Mouse (Mus musculus): ENCODE data around the gene Rplp2. TPM values are rescaled to one million over a fixed set of nuclear protein-coding genes. Genes with fewer than 3 reads are reported as not detected.

Gene Rplp2
- polyA plus RNA-seq, 1 experiment from 2014 or later, result 1,344 TPM

DNA sequence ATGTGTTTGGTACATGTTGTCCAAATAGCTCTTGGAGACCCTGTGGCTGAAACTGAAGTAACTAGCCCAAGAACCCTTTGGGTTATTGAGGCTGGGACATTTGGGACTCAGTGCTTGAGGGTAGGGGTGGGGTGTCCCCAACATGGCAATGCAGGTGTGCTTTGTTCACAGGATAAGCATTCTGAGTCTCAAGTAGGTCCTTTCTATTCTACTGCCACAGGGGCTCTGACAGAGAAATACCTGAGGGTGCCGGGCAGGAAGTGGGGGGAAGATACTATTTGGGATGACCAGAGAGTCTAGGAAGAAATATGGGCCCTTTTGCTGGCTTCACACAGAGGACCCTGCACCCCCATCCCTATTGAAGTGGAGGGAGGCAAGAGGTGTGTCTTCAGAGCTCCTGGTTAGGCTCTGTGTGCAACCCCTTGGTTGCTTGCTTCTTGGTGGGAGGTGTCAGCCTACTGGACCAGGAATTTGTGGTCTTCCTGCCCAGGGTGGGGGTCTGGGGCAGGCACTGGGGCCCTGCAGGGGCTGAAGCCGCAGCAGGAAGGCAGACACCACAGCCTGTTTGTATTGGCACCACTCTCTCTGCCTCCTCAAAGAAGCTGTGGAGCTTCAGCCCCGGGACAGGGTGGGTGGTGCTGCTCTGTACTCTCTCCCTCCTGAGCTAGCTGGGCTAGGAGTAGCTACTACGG lies 30.6 kb downstream of the Rplp2 start:
- H3K4me3 ChIP-seq (replicated peaks), result no peak overlapping the region
- H3K27ac ChIP-seq (replicated peaks), result peak overlapping the region; percentile 92
- peak overlapping the region; percentile 90 for H3K4me2 ChIP-seq (replicated peaks)
- no peaks in the 10 kb centered on the region for H3K9me3 ChIP-seq (replicated peaks)
- H3K36me3 ChIP-seq, result peaks cover 2% of the 10 kb centered on the region; the same call in 1 of the 2 replicates
- H3K4me1 ChIP-seq, result peaks cover 66% of the 10 kb centered on the region
- WGBS, result 44% methylated on average over 4 of the region's 4 CpGs
- H3K27me3 ChIP-seq, result peaks cover 20% of the 10 kb centered on the region
- no peak overlapping the region for H3K9ac ChIP-seq
- ATAC-seq (ENCODE audit: insufficient number of reproducible peaks, low FRiP score, low TSS enrichment, low read depth), result no peak; the same call in 1 of the 2 replicates

DNA sequence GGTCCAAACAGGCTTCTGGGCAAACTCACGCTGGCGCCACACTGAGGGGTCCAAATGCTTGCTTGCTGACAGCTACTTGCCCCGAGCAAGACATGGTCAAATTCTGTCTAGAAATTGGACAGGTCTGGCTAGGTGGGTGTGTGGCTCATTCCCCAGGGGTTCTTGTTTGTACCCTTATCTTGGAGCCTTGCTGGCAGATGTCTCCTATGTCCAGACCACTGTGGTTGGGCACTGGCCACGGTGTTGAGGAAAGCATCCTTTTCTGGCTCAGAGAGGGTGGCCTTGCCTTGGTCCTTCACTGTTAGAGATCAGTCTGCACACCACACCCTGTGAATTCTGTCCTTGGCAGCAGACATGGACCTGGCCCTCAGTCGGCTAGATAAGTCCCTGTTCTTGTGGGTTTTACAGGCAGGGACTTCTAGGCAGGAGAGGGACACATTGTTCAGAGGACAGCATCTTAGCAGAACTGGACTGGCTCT lies 31.1 kb downstream of the Rplp2 start:
- Histone ChIP-seq H3K4me2 (replicated peaks) (peak overlapping the region; percentile 90; the same call in 1 of the 2 replicates), H3K4me1 (peaks cover 71% of the 10 kb centered on the region), H3K36me3 (no peaks in the 10 kb centered on the region), H3K27me3 (peaks cover 24% of the 10 kb centered on the region), H3K4me3 (replicated peaks) (no peak overlapping the region), H3K27ac (replicated peaks) (peak overlapping the region; percentile 92), H3K9me3 (replicated peaks) (no peaks in the 10 kb centered on the region), H3K9ac (no peak overlapping the region)
- no peak for ATAC-seq (ENCODE audit: insufficient number of reproducible peaks, low FRiP score, low TSS enrichment, low read depth)
- WGBS, result 68% methylated on average over 5 of the region's 5 CpGs

DNA sequence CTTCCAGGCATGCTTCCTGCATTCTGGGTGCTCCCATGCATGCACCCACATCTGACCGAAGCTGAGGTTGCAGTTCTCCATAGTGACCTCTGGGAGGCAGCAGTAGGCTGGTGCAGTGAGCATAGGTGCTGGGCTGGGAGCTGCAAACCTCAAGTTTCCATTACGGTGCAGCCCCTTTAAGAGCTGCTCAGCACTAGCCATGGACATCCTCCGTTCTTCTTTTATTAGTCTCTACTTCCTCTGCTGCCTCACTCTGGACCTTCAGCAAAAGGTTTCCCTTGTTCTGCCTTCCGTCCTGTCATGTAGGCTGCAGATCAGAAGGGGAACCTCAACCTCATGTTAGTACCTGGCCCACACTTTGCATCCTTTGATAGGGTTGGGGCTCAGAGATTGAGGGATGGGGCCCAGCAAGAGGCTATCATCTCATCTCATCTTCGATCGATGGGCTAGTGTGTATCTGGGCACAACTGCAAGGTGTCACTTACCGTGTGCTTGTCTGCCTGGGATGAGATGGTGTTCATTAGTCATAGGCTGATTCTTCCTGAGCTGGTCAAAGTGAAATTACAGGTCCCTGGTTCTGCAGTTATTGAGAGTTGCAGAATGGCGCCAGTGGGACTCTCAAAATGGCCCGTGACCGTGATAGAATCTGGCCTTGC lies 33.8 kb downstream of the Rplp2 start:
- WGBS, result 9% methylated on average over 10 of the region's 10 CpGs
- ATAC-seq (ENCODE audit: insufficient number of reproducible peaks, low FRiP score, low TSS enrichment, low read depth), result peak; percentile 12; the same call in 1 of the 2 replicates
- Histone ChIP-seq H3K27me3 (peaks cover 25% of the 10 kb centered on the region), H3K9me3 (replicated peaks) (no peaks in the 10 kb centered on the region), H3K4me3 (replicated peaks) (peak overlapping the region; percentile 48), H3K36me3 (no peaks in the 10 kb centered on the region), H3K9ac (no peak overlapping the region), H3K4me1 (peaks cover 53% of the 10 kb centered on the region), H3K27ac (replicated peaks) (no peak overlapping the region), H3K4me2 (replicated peaks) (peak overlapping the region; percentile 91)

DNA sequence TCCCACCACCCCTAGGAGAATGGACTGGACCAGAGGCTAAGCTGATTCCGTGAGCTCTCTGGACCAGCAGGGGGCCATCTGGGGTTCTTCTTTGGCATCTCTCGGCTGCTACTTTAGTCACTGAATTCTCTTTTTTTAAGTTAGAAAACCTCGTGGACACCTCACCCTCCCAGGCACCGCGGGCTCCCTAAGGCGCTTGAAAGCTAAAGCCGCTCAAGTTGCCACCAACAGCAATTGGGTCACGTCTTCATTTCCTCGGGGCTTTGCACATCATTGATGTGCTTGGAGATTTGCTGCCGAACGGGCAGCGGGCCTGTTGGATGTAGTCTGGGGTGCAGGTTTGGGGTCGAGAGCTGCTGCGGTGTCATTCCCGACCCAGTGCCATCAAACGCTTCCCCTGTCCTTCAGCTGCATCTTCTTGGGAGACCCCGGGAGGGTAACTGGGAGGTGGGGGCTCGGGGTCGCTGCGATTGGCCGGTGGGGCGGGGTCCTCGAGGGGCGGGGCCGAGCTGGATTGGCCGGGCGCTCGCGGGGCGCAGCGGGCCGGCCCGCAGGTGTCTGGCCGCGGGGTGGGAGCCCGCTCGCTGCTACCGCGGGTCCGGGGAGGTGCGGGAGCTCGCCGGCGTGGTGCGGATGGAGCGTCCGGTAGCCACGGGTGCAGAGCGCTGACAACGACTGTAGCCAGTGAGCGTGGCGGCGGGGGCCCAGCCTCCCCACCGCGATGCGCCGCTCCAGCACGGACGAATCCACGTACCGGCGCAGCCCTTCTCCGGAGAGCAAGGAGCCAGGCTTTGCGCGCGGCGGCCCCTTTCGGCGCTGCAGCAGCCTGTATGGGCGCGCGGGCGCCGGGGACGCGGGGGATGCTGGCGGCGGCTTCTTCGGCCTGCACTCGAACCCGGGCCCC lies 34.6 kb downstream of the Rplp2 start:
- Histone ChIP-seq H3K27ac (replicated peaks) (no peak overlapping the region), H3K9ac (0 out of 2 replicates have a peak overlapping the region, but pooled peaks have one; percentile 16), H3K36me3 (no peaks in the 10 kb centered on the region), H3K9me3 (replicated peaks) (no peaks in the 10 kb centered on the region), H3K4me1 (peaks cover 45% of the 10 kb centered on the region), H3K4me3 (replicated peaks) (peak overlapping the region; percentile 48), H3K27me3 (peaks cover 25% of the 10 kb centered on the region), H3K4me2 (replicated peaks) (peak overlapping the region; percentile 91)
- no peak for ATAC-seq (ENCODE audit: insufficient number of reproducible peaks, low FRiP score, low TSS enrichment, low read depth)
- under 1% methylated on average over 81 of the region's 81 CpGs for WGBS

DNA sequence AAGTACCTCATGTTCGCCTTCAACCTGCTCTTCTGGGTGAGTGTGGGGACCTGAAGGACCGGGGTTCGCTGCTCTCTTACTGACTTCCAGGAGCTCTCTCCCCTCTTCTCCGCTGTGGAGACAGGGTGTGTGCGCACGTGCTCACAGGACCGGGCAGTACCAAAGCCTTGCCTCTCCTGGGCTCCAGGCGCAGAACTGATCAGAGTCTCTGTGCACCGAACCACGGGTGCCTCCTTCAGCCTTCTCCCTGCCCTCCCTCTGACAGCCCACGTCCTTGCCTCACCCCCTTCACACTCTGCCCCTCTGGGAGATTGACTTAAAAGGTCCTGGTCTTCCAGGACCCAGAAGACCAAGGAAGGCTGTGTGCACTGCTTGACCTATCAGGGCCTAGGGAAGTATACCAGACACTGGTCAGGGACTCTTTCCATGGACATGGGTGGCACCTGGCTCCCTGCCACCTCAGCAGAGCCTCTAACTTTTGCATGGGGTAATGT lies 35.4 kb downstream of the Rplp2 start:
- Histone ChIP-seq H3K4me2 (replicated peaks) (peak overlapping the region; percentile 91), H3K27ac (replicated peaks) (no peak overlapping the region), H3K9ac (0 out of 2 replicates have a peak overlapping the region, but pooled peaks have one; percentile 16), H3K4me1 (peaks cover 37% of the 10 kb centered on the region), H3K27me3 (peaks cover 25% of the 10 kb centered on the region), H3K4me3 (replicated peaks) (peak overlapping the region; percentile 48), H3K9me3 (replicated peaks) (no peaks in the 10 kb centered on the region), H3K36me3 (no peaks in the 10 kb centered on the region)
- ATAC-seq (ENCODE audit: insufficient number of reproducible peaks, low FRiP score, low TSS enrichment, low read depth), result no peak
- WGBS, result 7% methylated on average over 11 of the region's 11 CpGs

DNA sequence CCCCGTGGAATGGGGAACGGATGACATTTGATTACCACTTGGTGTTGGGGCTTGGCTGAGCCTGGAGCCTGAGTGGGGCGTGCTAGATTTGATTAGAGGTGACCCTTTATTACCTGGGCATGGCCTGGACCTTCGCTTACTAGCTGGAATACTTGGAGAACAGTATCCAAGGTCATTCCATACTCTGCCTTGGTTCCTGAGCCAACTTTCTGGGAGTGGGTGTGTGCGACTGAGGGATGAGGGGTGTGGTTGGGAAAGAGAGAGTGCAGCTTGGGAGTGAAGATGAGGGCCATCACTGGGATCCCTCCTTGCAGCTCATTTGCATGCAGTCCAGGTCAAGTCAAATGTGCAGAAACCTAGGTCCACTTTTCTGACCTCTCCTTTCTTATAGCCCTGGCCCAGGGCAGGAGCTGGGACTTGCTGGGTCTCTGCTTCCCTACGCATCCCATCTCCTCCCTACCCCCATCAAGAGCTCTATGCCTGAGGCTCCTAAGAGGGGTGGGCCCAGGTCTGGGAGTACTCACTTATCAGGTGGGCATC lies 36.0 kb downstream of the Rplp2 start:
- no peak overlapping the region for H3K4me3 ChIP-seq (replicated peaks)

DNA sequence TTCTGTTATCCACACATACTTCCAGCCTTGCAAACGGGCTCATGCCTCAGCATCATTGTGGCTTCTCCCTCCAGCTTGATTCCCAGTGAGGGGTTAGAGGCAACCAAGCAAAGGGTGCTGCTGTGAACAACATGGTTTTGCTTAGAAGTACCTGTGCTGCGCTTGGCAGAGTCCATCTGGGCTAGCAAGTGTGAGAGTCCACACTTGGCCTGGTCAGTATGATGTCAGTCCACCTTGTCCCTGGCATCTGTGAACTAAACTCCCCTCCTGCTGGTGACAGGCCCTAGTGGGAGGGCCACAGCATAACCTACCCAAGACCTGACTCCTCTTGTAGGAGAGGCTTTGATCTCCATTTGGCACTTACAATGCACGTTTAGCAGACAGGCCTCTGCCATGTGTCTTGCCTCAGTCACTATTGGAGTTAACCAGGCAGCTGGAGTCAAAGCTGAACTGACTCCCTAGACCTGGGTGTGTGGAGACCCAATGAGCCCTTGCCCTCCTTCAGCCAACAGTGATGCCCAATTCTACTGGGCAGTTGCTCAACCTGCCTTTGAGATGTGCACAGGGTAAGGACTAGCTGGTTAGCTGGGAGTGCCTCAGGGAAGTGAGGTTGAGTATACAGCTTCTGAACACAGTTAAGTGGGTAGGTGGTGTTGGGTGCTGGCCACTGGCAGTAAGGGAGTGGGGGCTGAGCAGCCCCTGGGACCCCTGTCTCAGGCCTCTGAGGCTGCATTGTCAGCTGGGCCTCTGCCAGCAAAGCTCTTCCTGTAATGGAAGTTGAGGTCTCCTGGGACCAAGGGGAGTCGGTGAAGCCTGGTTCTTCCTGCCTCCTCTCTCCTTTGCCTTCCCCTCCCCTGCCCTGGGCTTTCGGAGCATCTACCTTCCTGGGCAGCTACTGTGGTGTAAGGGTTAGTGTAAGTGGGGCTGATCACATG lies 37.3 kb downstream of the Rplp2 start:
- 67% methylated on average over 5 of the region's 5 CpGs for WGBS

More for the DNA sequence above, 36.0 kb downstream of the Rplp2 start:
- Histone ChIP-seq H3K27me3 (peaks cover 25% of the 10 kb centered on the region), H3K4me1 (peaks cover 31% of the 10 kb centered on the region), H3K9me3 (replicated peaks) (no peaks in the 10 kb centered on the region), H3K4me2 (replicated peaks) (no peak overlapping the region), H3K36me3 (no peaks in the 10 kb centered on the region), H3K27ac (replicated peaks) (no peak overlapping the region), H3K9ac (no peak overlapping the region)
- 78% methylated on average over 6 of the region's 6 CpGs for WGBS
- ATAC-seq (ENCODE audit: insufficient number of reproducible peaks, low FRiP score, low TSS enrichment, low read depth), result no peak

DNA sequence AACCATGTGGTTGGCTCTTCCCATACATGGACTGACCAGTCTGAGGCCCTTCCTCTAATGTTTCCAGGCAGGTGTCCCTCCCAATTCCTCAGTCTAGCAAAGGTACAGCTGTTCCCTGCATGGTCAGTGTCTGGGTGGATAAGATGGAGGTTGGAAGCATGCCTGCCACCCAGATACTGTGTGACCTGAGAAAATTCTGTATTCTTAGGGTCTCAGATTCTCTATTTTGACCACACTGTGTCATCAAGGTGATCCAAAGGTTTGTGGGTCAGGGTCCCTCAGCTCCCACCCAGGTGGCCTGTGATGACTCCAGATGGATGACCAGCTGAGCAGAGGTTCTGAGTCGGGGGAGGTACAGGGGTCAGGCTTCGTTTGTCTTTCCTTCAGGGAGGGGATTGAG lies 38.0 kb downstream of the Rplp2 start:
- ATAC-seq (ENCODE audit: insufficient number of reproducible peaks, low FRiP score, low TSS enrichment, low read depth), result no peak
- H3K4me2 ChIP-seq (replicated peaks), result no peak overlapping the region
- no peaks in the 10 kb centered on the region for H3K36me3 ChIP-seq
- WGBS, result 75% methylated on average over 2 of the region's 2 CpGs
- H3K4me1 ChIP-seq, result peaks cover 27% of the 10 kb centered on the region
- no peak overlapping the region for H3K9ac ChIP-seq
- H3K4me3 ChIP-seq (replicated peaks), result no peak overlapping the region
- no peak overlapping the region for H3K27ac ChIP-seq (replicated peaks)
- no peaks in the 10 kb centered on the region for H3K9me3 ChIP-seq (replicated peaks)
- H3K27me3 ChIP-seq, result peaks cover 25% of the 10 kb centered on the region

More for the DNA sequence above, 37.3 kb downstream of the Rplp2 start:
- ATAC-seq (ENCODE audit: insufficient number of reproducible peaks, low FRiP score, low TSS enrichment, low read depth), result no peak
- H3K9me3 ChIP-seq (replicated peaks), result no peaks in the 10 kb centered on the region
- peaks cover 27% of the 10 kb centered on the region for H3K4me1 ChIP-seq
- H3K27me3 ChIP-seq, result peaks cover 25% of the 10 kb centered on the region
- H3K4me3 ChIP-seq (replicated peaks), result no peak overlapping the region
- no peak overlapping the region for H3K9ac ChIP-seq
- no peaks in the 10 kb centered on the region for H3K36me3 ChIP-seq
- H3K4me2 ChIP-seq (replicated peaks), result no peak overlapping the region
- no peak overlapping the region for H3K27ac ChIP-seq (replicated peaks)

DNA sequence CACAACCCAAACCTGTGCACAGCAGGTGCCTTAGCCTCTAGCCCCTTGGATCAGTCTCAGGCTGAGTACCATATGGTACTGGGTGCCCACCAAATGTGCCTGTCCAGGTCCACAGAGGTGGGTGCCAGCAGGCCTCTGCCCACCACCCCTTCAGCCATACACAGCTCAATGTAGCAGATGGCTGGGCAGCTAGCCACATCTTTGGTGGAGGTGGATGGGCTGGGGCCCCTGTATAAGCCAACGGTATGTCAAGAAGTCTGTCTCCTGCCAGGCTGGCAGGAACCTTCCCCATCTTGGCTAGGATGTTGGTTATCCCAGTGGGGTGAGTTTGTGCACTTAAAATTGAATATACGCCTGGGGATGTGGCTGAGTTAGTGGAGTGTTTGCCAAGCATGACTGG lies 38.4 kb downstream of the Rplp2 start:
- ATAC-seq (ENCODE audit: insufficient number of reproducible peaks, low FRiP score, low TSS enrichment, low read depth), result no peak
- no peak overlapping the region for H3K27ac ChIP-seq (replicated peaks)
- no peak overlapping the region for H3K4me2 ChIP-seq (replicated peaks)
- WGBS, result 74% methylated on average over 2 of the region's 2 CpGs
- H3K9me3 ChIP-seq (replicated peaks), result no peaks in the 10 kb centered on the region
- no peak overlapping the region for H3K4me3 ChIP-seq (replicated peaks)
- H3K4me1 ChIP-seq, result peaks cover 27% of the 10 kb centered on the region
- no peaks in the 10 kb centered on the region for H3K36me3 ChIP-seq
- H3K27me3 ChIP-seq, result peaks cover 25% of the 10 kb centered on the region
- no peak overlapping the region for H3K9ac ChIP-seq

DNA sequence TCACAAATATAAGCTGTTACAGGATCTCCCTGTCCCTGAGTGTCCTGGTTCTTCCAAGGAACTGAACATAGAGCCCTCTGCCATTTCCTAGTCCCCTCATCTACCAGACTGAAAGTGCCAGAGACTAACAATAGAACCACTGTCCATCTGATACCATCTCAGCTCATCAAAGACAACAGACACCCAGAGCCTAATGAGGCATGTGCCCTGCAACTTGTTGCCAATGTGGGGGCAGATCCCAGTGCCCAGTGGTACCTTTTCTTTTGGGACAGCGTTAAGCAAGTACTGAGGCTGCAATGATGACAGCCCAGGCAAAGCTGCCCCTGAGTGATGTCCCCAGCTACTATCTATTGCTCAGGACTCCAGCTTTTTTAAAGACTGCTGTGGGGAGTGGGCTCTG lies 39.1 kb downstream of the Rplp2 start:
- 90% methylated on average over 1 of the region's 1 CpGs for WGBS
- Histone ChIP-seq H3K36me3 (peaks cover 4% of the 10 kb centered on the region; the same call in 1 of the 2 replicates), H3K27me3 (peaks cover 20% of the 10 kb centered on the region), H3K4me1 (peaks cover 21% of the 10 kb centered on the region), H3K27ac (replicated peaks) (no peak overlapping the region), H3K9me3 (replicated peaks) (no peaks in the 10 kb centered on the region), H3K9ac (no peak overlapping the region), H3K4me3 (replicated peaks) (no peak overlapping the region), H3K4me2 (replicated peaks) (no peak overlapping the region)
- no peak for ATAC-seq (ENCODE audit: insufficient number of reproducible peaks, low FRiP score, low TSS enrichment, low read depth)
